Mouse (Mus musculus) layer of hippocampus, postnatal 36 days (tissue): ENCODE results near the gene Ambra1. TPM values are rescaled to one million over a fixed set of nuclear protein-coding genes. Genes with fewer than 3 reads are reported as not detected.

Source experiments
- DNase-seq, 2 experiments: peaks; one replicate each; pipeline ENCODE4 v3.0.0; 2022
- total RNA-seq, 2 experiments: library from RNA; stranded (reverse); gene quantifications; 2 replicates each; pipeline ENCODE4 v1.2.3; 2021

Ambra1 gene
- total RNA-seq, 2 experiments from 2014 or later: 44.7 to 49.4 TPM

DNA sequence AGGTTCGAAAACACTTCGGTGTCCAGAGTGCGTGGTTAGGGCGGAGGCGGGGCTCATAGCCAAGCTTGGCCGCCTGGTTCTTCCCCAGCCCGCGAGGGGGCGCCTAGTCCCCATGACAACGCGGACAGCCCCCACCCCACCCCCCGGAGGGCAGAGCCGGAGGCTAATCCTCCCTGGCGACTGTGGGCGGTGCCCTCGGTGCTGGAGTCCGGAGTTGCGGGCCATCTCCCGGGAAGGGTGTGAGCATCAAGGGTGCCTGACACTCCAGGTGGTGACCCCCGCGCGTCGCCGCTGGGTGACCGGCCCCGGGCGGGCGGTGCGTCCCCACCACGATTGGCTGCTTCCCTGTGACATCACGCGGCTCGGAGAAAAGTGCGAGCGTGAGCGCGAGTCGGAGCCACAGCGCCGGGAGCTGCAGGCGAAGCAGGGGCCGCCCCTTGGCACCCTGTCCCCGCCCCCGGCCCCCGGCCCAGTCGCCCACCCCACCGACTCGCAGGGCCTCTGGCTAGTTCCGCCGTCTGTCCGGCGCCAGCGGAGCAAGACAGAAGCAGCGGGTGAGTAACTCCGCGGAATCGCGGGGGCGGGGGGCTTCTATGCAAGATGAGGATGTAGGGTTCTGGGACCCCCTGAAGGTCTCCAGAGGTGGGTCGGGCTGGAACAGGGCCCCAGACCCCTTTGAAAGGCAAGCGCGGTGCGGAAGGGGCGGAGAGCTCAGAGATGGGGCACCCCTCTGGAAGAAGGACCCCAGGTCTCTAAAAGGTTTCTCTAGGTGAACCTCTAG lies 192.0 kb downstream of the Ambra1 start:
- DNase-seq: peak; percentile 81 to 82

DNA sequence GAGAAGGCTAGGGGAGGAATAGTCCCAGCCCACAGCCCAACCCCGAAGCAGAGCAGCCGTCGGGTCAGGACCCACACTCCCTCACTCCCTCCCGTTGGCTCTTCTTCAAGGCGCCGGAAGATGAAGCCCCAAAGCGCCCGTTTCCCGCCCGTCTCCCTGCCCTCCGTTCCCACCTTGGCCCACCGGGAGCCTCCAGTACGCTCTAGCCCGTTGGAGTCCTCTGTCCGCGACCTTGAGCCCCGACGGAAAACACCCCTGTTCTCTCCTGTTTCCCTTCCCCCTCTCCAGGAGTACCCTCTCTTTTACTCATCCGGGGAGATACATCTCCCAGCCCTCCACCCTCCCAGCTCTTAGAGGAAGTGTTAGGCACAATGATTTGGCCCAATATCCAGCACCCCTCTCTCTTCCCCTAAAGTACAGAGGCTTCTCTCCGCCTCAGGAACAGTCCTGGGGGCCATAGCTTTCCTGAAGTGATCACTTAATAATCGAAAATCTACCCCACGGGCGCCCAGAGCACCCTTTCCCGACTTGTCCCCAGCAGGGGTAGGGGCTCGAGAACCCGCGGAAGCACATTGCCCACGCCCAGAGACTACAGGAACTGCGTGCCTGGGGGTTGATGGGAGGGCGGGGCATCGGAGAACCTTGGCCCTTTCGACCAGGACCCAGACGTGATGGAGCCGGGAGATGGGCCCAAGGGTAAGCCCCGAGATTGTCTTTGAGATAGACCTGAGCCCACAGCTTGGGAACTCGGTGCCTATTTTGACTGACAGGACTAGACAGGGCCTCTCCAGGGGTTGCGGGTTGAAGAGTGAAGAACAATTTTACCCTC lies 192.9 kb downstream of the Ambra1 start:
- peak in 1 of 2 experiments; percentile 35 for DNase-seq

DNA sequence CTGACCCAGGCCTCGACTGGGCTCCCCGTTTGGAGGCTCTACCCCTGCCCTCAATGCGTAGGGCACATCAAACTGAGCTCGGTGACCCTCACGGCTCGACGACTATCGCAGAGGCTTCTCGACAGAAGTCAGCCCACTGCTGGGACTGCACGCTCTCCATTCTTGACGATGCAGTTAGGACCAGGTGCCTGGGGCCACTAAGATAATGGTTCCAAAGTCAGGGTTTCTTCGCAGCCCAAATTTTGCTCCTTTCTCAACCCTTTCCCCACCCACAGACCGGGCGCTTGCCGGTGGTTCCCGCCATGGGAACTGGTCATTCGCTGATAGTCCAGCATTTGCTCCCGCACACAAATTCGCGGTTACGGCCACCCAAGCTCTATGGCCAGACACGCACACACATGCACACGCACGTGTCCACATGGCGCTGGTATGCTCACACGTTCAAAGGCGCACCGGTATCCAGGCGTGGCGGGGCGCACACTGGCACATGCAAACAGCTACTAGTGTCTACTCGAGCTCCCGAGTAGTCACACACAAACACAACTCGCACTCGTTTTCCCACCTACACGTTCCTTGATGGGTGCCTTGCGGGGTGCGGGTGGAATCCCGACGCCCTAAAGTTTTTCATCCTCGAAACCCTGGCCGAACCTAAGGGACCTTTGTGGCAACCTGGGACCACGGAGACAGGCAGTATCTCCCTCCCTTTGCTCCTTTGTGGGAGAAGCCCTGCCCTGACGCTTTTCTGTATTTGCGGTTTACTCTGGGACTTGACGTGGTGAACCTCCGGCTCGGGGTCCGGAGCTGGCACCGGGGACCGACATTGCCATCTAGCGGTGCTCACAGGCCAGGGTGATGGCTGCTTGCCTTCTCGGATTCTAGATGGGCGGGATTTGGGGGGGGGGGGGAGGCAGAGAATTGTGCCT lies 193.7 kb downstream of the Ambra1 start:
- peak; percentile 67 to 69 for DNase-seq

DNA sequence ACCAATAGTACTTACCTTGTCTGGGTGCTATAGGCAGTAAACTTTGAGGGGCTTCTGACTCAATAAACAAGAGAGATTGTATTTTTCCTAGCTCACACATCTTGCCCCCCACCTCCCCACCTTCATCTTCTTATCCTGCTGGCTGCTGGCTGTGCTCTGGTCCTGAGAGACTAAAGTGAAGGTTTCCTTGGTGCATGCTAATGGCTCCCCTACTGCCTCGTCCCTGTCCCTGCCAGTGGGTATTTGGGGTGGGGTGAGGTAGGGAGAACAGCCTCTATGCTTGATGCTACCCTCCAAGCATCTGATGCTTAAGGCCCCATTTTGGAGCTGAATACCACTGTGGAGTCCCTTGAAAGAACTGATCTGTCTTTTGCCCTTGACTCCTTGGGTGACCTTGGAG lies 194.8 kb downstream of the Ambra1 start:
- DNase-seq: no peak

- peak in 1 of 2 experiments; percentile 48 for DNase-seq
Measured at GRCm38 (mm10) chr2:91925442-91925841, 195.5 kb downstream of the Ambra1 start.

DNA sequence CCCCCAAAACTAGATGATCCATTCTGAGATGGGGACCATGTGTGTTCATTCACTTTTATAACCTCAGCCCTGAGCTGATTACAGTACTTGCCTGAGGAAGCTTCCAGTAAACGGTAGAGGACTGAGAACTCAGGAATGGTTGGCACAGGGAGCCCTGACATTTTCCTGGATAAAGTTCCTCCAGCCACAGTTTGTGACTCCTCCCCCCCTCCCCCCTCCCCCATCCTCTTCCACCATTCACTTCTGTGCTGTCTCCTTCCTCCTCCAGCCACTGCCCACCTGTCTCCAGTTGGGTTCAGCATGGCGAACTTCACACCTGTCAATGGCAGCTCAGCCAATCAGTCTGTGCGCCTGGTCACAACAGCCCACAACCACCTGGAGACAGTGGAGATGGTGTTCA lies 197.0 kb downstream of the Ambra1 start, which contains the start of gene Chrm4:
Gene Chrm4 (plus strand): TSS at position 301 of the 400 bp plus-strand sequence.
- no peak for DNase-seq

GRCm38 (mm10) chr2:91927826-91928533 lies 198.0 kb downstream of the Ambra1 start:
- peak; percentile 70 to 72 for DNase-seq

GRCm38 (mm10) chr2:91928534-91929350 lies 198.8 kb downstream of the Ambra1 start:
- DNase-seq: peak in 1 of 2 experiments; percentile 41

GRCm38 (mm10) chr2:91929455-91929854 lies 199.5 kb downstream of the Ambra1 start:
- no peak for DNase-seq

DNA sequence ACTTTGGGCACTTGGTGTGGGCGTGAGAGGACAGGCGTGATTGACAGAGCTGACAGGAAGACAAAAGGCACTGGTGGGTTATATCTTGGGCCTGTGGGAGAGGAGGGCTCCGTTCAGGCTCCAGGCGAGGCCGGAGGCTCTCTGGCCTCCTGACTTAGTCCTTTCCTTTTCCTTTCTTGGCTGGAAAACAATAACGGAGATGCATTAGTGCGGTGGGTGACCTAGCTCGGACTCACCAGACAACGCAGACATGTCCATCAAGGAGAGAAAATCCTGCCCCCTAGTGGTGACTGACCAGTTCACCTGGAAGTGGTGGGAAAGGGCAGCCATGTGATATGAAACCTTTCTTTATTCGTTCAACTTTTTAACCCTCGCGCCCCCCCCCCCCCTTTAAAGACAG lies 200.0 kb downstream of the Ambra1 start:
- DNase-seq: peak in 1 of 2 experiments; percentile 28

DNA sequence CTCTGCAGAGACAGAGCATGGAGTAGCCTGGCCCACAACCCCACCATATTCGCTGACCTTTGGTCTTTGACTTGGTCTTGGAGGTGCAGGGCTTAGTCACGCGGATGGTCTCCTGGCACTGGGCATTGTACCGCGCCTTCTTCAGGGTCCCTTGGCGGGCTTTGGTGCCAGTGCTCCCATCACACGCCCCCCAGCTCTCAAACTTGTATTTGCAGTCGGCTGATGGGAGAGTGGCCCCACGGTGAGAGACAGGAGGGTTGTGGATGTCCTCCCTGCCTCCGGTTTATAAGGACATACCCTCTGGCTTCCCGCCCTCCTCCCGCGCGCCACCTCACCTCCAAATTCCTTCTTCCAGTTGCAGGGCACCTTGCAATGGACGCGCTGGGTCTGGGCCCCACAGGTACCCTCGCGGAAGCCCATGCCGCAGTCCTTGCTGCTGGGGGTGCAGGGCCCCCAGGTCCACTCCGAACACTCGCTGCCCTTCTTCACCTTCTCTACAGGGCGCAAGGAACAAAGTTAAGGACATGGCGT lies 200.9 kb downstream of the Ambra1 start:
- peak in 1 of 2 experiments; percentile 4 for DNase-seq

DNA sequence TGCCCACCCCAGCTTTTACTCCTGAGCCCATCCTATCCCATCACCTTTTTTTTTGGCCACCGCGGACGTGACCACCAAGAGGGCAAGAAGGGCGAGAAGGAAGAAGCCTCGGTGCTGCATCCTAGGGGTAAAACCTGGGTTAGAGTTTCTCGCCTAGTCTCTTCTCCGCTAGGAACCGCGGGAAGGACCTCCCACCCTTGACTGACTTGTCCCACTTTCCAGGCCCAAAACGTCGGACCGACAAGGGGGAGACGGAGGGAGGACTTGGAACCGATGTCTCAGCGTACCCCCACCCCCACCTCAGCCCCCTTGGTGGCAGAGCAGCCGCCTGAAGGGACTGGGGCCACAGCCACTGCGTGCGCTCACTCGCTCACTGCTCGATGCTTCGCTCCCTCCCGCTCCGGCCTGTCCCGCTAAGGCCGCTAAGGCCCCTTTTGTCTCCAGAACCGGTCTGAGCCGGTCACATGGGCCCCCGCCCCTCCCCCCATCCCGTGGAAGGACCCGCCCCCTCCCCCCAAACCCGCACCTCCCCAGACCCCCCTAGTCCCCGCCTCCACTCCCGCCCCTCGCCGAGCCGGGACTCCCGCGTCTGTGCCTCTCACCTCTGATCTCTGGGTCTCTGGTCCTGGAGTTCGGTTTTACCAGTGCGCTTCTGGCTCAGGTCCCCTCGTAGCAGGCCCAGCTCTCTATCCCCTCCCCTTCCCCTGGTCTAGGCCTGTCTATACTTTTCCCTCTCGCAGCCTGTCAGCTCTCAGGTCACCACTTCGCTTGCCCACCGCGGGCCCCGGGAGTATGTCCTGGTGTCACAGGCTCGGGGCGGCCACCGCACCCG lies 201.6 kb downstream of the Ambra1 start:
- no peak for DNase-seq

GRCm38 (mm10) chr2:91932160-91932711 lies 202.3 kb downstream of the Ambra1 start, which contains the start of gene Mdk:
Mdk (minus strand) TSS chr2:91932297.
- no peak for DNase-seq

GRCm38 (mm10) chr2:91932737-91933350 lies 202.9 kb downstream of the Ambra1 start:
- DNase-seq: no peak

DNA sequence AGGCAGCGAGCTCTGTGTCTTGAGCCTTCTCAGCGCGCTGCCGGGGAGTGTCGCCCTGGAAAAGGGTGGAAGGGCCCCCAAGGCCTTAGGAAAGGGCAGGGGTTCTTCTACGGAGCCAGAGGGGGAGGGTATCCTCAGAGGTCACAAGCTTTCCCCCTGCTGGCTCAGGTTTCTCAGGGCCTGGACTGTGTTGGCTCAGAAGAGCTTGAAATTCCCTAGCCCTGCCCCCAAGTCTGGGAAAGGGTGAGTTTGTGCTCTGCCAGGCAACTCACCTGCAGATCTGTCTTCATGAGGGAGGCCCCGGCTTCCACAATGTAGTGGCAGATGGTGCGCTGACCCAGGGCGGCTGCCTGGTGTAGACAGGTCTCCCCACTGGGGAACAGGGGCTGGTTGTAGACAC lies 203.5 kb downstream of the Ambra1 start:
- no peak for DNase-seq

DNA sequence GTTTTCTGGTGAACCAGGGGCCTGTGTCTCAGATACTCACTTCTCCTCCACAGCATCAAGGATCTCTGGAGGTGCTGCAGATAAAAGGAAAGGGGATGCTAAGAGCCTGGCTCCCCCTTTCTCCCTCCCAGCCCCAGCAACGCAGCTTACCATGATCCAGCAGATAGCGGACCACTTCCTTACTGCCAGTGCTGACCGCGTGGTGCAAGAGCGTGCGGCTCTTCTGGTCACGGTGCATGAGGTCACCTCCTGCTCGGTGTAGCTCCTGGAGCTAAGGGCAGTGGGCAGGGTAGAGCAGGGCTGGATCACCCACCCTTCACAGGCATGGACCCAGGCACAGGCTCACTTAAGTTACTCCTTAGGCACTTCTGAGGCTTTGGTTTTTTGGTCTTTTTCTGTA lies 204.1 kb downstream of the Ambra1 start:
- no peak for DNase-seq

DNA sequence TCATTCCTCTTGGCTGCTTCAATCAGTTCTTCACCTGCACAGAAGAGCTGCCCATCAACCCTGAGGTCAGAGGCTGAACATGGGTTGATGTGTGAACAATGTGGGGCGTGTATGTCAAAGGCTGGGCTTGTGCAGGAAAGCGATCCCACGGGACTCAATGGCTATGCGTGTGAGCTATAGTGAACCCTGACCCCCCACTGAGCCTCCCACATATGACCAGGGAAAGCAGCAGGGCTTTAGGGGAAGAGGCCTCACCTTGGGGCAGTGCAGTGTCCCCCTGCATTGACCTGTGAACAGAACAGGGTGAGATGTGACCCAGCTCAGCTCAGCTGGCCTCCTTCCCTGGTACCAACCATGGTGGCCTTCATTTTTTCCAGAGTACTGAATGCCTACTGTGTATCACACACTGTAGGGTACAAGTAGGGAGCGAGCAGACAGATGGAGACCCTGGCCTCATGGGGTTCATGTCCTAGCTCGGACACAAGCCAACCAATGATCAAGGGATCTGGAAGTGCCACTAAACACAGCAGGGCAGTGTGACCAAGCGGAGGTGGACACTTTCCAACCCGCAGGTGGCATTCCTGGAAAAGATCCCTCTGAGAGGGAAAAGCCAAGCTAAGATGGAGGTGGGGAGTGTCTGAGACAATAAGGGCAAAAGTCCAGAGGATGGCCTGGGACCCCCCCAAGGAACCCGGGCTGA lies 205.0 kb downstream of the Ambra1 start:
- DNase-seq: no peak

DNA sequence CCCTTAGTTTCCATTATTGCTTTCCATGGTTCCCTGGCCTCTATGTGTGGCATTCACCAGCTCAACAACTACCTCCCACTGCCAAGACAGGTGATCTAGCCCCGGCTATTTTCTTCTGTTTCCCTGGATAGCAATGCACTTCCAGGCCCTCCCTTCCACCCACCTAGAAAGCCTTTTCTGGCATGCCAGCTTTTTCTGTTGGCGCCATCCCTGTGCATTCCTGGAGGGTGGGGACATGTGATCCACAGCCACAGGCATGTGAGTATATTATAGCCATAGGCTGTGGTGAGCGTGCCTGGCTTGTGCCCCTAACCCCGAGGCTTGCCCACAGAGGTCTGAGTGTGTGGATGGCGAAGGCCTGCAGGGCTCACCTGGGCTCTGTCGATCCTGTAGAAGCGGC lies 206.2 kb downstream of the Ambra1 start:
- DNase-seq: no peak
